Mouse (Mus musculus): Measurements from ENCODE around the gene Rgl1. TPM values are rescaled to one million over a fixed set of nuclear protein-coding genes. Genes with fewer than 3 reads are reported as not detected.

Gene Rgl1
- total RNA-seq, 2 experiments from 2014 or later: 70.8 to 73.7 TPM

GRCm38 (mm10) chr1:152613158-152613857, 152.8 kb downstream of the Rgl1 start:
- no peak for DNase-seq

GRCm38 (mm10) chr1:152612535-152613157, 153.5 kb downstream of the Rgl1 start:
- no peak for DNase-seq

- no peak for DNase-seq
Observed at GRCm38 (mm10) chr1:152609547-152609946, 156.6 kb downstream of the Rgl1 start.

GRCm38 (mm10) chr1:152609006-152609405, 157.1 kb downstream of the Rgl1 start:
- no peak for DNase-seq

DNA sequence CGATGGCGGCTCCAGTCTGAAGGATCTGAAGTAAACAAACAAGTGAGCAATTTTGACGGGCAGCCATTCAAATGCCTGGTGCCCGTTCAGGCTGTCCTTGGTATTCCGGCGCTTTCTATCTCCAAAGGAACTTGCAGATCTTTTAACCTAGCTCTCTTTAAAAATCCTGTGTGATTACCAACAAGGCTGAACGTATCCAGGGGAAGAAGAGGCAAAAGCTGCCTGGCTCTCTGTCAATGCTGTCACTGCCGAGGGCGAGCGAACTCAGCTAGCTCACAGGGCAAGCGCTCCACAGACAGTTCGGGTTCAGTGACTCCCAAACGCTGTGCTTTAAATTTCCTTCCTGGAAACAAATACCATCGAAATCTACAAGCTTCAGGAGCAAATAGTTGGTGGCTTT, 158.4 kb downstream of the Rgl1 start:
- DNase-seq: peak; percentile 46

GRCm38 (mm10) chr1:152606727-152607126, 159.4 kb downstream of the Rgl1 start:
- no peak for DNase-seq

GRCm38 (mm10) chr1:152605895-152606625, 160.1 kb downstream of the Rgl1 start:
- DNase-seq: no peak

DNA sequence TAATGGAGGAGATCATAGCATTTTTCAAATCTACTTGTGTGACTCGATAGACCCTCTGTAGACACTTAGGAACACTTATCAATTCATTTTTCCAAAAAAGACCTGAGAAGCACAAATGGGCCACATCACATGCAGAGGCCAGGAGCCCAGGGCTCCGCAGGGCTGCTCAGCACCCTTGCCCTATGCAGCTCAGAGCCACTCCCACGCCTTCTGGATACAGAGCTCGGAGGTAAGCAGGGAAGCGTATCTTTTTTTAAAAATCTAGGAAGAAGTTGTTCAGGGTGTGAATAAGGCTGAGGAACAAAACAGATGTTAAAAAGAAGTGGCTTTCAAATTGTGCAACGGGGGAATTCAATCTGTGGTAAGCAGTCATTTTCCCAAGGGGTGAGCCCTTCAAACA, 162.0 kb downstream of the Rgl1 start:
- no peak for DNase-seq

DNA sequence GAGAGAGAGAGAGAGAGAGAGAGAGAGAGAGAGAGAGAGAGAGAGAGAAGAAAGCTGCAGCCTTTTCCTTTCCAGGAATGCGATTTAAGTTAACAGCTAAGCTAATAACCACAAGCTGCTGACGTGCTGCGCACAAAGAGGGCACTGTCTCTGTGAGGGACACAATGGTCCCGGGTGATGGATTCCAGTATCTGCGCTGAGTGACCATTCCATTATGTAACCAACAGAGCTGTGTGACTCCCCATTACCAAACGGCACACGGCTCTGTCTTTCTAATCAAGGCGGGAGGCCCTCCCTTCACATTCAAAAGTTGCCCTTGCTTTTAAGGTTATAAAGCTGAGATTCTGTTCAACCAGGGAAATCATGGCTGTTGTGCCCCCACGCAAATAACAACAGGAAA, 162.5 kb downstream of the Rgl1 start:
- no peak for DNase-seq

DNA sequence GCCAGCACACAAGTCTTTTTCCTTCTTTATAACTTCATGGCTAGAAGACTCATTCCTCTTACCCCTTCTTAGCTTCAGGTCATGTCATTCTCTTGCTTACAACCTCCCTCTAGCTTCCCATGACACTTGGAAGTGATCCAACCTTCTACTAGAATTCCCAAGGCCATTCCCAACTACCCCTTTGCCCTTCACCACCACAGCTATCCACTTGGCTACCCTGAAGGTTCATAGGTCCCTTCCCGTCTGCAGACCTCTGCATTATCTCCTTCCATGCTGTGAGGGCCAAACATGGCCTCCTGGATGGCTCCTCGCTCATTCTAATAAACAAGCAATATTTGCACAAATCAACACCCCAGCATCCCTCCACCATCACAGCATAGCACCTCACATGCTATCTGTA, 165.7 kb downstream of the Rgl1 start:
- DNase-seq: no peak

DNA sequence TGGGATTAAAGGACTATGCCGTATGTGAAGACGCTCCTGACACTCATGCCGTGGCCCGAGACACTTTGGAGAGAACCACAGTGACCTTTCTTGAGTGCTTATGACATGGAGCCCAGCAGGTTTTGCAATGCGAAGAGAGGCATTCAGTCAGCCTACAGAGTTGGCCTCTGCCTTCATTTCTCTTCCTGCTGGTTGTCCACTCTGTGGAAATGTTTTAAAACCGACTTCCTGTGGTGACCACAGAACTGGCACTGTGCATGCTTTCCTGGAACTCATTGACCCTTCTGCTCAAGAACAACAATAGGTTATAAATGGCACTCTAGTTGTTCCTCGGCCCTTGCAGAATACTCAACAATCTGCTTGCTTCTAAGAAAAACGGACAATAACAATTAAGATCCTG, 166.8 kb downstream of the Rgl1 start:
- no peak for DNase-seq

- DNase-seq: no peak
Observed at GRCm38 (mm10) chr1:152594690-152595089, 171.5 kb downstream of the Rgl1 start.

GRCm38 (mm10) chr1:152593831-152594549, 172.2 kb downstream of the Rgl1 start:
- DNase-seq: no peak

- DNase-seq: no peak
Observed at GRCm38 (mm10) chr1:152593382-152593781, 172.8 kb downstream of the Rgl1 start.

GRCm38 (mm10) chr1:152592609-152593008, 173.5 kb downstream of the Rgl1 start:
- DNase-seq: peak; percentile 69

GRCm38 (mm10) chr1:152591746-152592498, 174.2 kb downstream of the Rgl1 start:
- DNase-seq: no peak

DNA sequence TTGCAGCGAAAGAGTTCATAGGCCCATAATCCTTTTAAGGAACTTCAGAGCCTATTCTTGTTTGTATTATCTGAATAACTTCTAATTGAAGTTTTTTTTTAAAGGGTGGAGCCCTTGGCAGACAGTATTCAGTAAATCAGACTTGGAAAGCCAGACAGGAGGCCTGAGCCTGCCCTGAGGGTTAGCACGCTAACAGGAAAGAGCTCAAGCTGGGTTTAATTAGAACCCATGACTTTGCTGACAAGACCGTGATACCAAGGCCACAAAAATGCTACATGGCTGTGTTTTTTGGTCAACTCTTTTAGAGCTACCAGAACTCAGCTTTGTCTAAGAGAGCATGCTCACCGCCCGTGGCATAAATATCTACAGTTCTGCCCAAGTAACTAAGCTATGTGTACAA, 175.8 kb downstream of the Rgl1 start:
- no peak for DNase-seq

DNA sequence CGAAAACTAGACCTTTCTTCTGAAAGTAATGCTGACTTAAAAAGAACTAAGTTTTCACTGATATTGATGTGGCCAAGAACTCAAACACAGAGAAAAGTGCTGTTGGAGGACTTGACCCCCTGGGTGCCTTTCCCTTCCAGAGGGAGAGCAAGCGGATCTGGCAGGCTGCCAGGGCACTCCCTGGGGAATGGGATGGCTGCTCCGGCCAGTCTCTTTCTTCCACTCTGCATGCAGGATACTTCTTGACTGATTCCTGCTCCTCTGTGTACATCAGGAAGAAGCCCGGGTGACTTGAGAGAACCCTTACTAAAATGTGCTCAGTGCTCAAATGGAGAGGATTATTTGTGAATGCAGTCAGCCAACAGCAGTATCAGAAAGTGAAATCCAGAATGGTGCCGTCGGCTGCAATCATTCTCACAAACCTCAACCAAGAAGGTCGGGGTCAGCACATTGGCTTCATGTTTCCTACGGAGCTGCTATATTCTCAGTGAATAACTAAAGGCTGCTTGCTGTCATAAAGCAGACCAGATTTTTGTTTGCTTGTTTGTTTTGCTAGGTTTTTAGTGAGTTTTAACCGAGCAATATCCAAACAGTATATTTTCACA, 176.7 kb downstream of the Rgl1 start:
- DNase-seq: peak; percentile 93

DNA sequence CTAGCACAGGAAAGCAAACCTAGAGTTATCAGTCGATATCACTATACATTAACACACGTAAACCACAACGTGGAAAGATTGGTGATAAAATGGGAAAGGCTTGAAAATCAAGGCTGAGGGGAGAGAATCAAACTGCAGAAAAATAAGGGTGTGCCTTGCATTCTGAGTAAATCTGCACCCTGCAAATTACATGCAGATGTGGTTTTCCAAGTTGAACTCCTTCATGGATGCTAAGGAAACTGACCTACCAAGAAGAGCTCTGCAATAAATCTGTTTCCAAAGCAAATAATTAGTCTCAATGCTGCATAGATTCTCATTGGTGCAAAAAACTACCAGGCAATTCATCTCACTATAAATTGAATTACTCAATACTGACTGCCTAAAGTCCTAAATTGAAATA, 178.7 kb downstream of the Rgl1 start:
- no peak for DNase-seq

- no peak for DNase-seq
Observed at GRCm38 (mm10) chr1:152585385-152585984, 180.7 kb downstream of the Rgl1 start.

DNA sequence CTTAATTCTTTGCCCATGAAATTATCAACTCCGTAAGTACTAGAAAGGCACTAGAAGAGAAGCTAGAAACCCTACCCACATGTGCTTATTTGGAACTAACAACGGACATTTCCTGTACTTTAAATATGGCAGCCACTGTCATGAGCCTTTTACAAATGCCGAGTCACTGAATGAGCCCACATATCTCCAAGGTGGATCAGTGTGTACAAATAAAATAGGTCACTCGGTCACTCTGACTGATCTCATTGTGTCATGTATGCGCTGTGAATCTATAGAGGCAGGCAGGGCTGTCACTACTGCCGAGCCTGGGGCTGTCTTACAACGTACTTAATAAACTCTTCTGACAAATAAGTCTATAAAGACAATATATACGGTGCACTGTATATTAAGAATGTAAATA, 181.2 kb downstream of the Rgl1 start:
- DNase-seq: no peak
